Mouse (Mus musculus): ENCODE measurements around the gene Gm14685.
"Not testable (repeated sequence)": the region's sequence is repeated elsewhere in the genome, so short reads cannot be mapped to it uniquely, and the experiment has no call there.

The Gm14685 gene

DNA sequence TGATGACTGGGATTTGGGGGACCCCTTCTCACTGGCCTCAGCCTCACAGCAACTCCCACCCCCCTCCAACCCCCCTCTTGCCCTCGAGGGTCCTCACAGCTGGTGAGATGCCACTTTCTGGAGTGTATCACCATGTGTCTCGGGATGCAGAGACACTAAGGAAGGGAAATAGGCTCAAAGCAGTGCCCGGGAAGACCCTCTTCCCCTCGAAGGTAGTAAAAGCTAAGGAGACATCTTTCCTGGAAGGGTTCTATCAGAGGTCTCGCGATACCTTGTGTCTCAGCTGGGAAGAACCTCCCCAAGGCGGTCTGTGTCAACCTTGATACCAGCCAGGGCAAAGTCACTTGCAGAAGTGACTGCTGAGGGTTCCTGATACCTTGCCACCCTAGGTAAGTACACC, at the start of gene Gm14685:
Gm14685 (plus strand) TSS at position 301 of the 400 bp plus-strand sequence.
- DNase-seq (ENCODE audit: low spot score), result not testable (repeated sequence)

- not testable (repeated sequence) for DNase-seq (ENCODE audit: low spot score)
Observed at GRCm38 (mm10) chrX:73082267-73083055, 34.4 kb upstream of the Gm14685 start, which contains the start of gene Xlr4a. Gene Xlr4a (minus strand): TSS chrX:73082478.

- not testable (repeated sequence) for DNase-seq (ENCODE audit: low spot score)
Observed at GRCm38 (mm10) chrX:73096941-73097508, 19.8 kb upstream of the Gm14685 start, which contains the start of gene Xlr3a. Gene Xlr3a (minus strand): TSS chrX:73097095.

DNA sequence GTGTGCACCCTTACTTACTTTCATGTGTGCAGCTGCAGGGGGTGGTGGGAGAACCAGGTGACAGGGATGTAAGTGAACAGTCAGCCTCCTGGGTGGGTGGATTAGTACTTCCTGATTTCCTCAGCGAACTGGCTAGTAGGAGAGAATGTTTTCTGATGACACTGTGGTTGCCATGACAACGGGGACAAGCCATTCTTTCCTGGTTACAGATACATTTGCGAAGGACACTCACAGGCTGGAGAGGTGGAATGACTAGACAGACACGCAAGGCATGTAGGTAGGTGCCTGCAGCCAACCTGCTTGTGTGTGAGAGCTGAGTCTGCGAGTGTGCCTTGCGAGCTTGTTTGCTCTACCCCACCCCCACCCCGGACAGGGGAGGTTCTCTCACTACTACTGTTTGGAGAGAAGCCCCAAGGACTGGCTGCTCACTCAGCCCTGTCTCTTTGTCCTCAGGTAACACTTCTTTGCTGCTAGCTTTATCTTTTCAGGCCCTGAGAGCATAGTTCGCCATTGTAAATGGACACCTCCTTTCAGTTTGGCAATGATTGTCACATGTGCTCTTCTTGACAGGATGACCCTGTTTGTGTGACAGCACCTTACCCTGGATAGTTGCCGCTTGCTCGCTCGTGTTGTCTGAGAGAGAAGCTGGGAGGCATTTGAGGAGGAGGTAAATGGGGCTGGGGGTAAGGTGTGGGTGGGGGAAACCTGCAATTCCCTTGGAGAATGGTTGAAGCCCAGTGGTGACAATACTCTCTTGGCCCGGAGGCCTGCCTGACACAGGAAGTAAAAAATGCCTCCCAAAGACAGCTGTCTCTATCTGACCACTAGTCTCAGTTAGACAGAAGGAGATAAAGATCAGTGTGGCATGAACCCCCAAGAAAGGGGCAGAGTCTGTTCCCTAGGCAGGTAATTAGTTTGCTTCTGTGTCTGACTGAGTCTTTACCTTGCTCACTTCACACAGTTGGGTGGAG, 6.3 kb downstream of the Gm14685 start:
- DNase-seq (ENCODE audit: low spot score), result not testable (repeated sequence)

GRCm38 (mm10) chrX:73143218-73143618, 26.4 kb downstream of the Gm14685 start:
- not testable (repeated sequence) for DNase-seq (ENCODE audit: low spot score)

- DNase-seq (ENCODE audit: low spot score), result not testable (repeated sequence)
Observed at GRCm38 (mm10) chrX:73148496-73148895, 31.6 kb downstream of the Gm14685 start, which contains the start of gene Xlr5b. Gene Xlr5b (plus strand): TSS chrX:73148796.

- DNase-seq (ENCODE audit: low spot score), result not testable (repeated sequence)
Observed at GRCm38 (mm10) chrX:73149350-73149749, 32.5 kb downstream of the Gm14685 start, which contains the start of gene DXBay18. Gene DXBay18 (minus strand): TSS chrX:73149450.

DNA sequence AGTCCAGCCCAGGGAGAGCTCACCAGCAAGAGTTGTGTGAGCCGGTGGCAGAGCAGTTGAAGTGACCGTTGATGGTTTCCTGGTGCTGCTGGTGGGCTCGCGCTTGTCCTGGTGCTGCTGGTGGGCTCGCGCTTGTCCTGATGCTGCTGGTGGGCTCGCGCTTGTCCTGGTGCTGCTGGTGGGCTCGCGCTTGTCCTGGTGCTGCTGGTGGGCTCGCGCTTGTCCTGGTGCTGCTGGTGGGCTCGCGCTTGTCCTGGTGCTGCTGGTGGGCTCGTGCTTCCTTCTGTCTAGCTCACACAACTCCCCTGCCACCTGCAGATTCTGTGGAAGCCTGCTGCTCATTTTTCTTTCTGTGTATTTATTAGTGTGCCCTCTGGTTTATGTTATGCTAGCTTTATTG, 60.0 kb downstream of the Gm14685 start, which contains the start of gene Spin2d:
Spin2d (minus strand) TSS at position 101 of the 400 bp plus-strand sequence.
- not testable (repeated sequence) for DNase-seq (ENCODE audit: low spot score)

Data from retina, embryonic 14.5 days (tissue).